Mouse (Mus musculus) erythroblast, adult 5-6 weeks (primary cell): ENCODE measurements at regions not wholly inside any gene's neighbourhood (a gene's known extent, or its start where the extent isn't known, plus 50 kb on each side); places are given as distances from the start of the nearest gene placed in this dataset.

Experiments
- ATAC-seq: replicated peaks from 2 replicates; pipeline ENCODE4 v1.8.0; 2016; ENCODE audit warnings: moderate number of reproducible peaks, mild to moderate bottlenecking, moderate TSS enrichment, inconsistent platforms; ENCODE audit not compliant: poor library complexity, low FRiP score, severe bottlenecking

GRCm38 (mm10) chr6:117542431-117542830 lies 298.5 kb upstream of the Zfp637 start:
- no peak for ATAC-seq

GRCm38 (mm10) chr6:117544276-117545196 lies 296.4 kb upstream of the Zfp637 start:
- no peak for ATAC-seq

- no peak for ATAC-seq
Observed at GRCm38 (mm10) chr6:117550930-117551329, 290.1 kb upstream of the Zfp637 start.

- ATAC-seq = no peak
Observed at GRCm38 (mm10) chr6:117552006-117552667, 288.8 kb upstream of the Zfp637 start.

GRCm38 (mm10) chr6:117563159-117563558 lies 277.8 kb upstream of the Zfp637 start:
- ATAC-seq = no peak

GRCm38 (mm10) chr6:117563704-117564103 lies 277.3 kb upstream of the Zfp637 start:
- no peak for ATAC-seq

- no peak for ATAC-seq
Observed at GRCm38 (mm10) chr6:117566786-117567185, 274.2 kb upstream of the Zfp637 start.

GRCm38 (mm10) chr6:117567691-117568090 lies 273.3 kb upstream of the Zfp637 start:
- no peak for ATAC-seq

GRCm38 (mm10) chr6:117569576-117570326 lies 271.2 kb upstream of the Zfp637 start:
- no peak for ATAC-seq

- ATAC-seq = no peak
Observed at GRCm38 (mm10) chr6:117570346-117570745, 270.6 kb upstream of the Zfp637 start.

GRCm38 (mm10) chr6:117570791-117571190 lies 270.2 kb upstream of the Zfp637 start:
- no peak for ATAC-seq

GRCm38 (mm10) chr6:117572006-117572405 lies 269.0 kb upstream of the Zfp637 start:
- no peak for ATAC-seq

GRCm38 (mm10) chr6:117573371-117573770 lies 267.6 kb upstream of the Zfp637 start:
- ATAC-seq = no peak

- no peak for ATAC-seq
Observed at GRCm38 (mm10) chr6:117574146-117574545, 266.8 kb upstream of the Zfp637 start.

GRCm38 (mm10) chr6:117575057-117575456 lies 265.9 kb upstream of the Zfp637 start:
- no peak for ATAC-seq

- ATAC-seq = no peak
Observed at GRCm38 (mm10) chr6:117576021-117576420, 265.0 kb upstream of the Zfp637 start.

GRCm38 (mm10) chr6:117577539-117578521 lies 263.1 kb upstream of the Zfp637 start:
- no peak for ATAC-seq

- ATAC-seq = no peak
Observed at GRCm38 (mm10) chr6:117580951-117581350, 260.0 kb upstream of the Zfp637 start.

GRCm38 (mm10) chr6:117583121-117583520 lies 257.9 kb upstream of the Zfp637 start:
- ATAC-seq = no peak
